Mouse (Mus musculus): ENCODE measurements around the gene Defa17. TPM values are rescaled to one million over a fixed set of nuclear protein-coding genes. Genes with fewer than 3 reads are reported as not detected.
"Not testable (repeated sequence)": the region's sequence is repeated elsewhere in the genome, so short reads cannot be mapped to it uniquely, and the experiment has no call there.

Gene Defa17
- total RNA-seq (2015; ENCODE audit: low replicate concordance) = not detected in 2 replicates
- not detected in 2 replicates for total RNA-seq (2017; ENCODE audit: low replicate concordance)

GRCm38 (mm10) chr8:21655480-21655879 is at the start of gene Defa17:
Gene Defa17 (plus strand): TSS chr8:21655780.
- not testable (repeated sequence) for ATAC-seq (replicated peaks; ENCODE audit: low FRiP score, poor library complexity, severe bottlenecking)

GRCm38 (mm10) chr8:21617883-21618282 is 37.7 kb upstream of the Defa17 start, which contains the start of gene Defa26:
Gene Defa26 (plus strand): TSS chr8:21618183.
- ATAC-seq (replicated peaks; ENCODE audit: low FRiP score, poor library complexity, severe bottlenecking) = not testable (repeated sequence)

GRCm38 (mm10) chr8:21665497-21665896 is 9.9 kb downstream of the Defa17 start, which contains the start of gene Defa34:
Gene Defa34 (plus strand): TSS chr8:21665797.
- not testable (repeated sequence) for ATAC-seq (replicated peaks; ENCODE audit: low FRiP score, poor library complexity, severe bottlenecking)

- ATAC-seq (replicated peaks; ENCODE audit: low FRiP score, poor library complexity, severe bottlenecking) = not testable (repeated sequence)
Observed at GRCm38 (mm10) chr8:21703545-21703944, 48.0 kb downstream of the Defa17 start, which contains the start of gene AY761184. Gene AY761184 (minus strand): TSS chr8:21703645.

Other genes with a start within 250 kb of the Defa17 start
- gene Defa36, start 228.4 kb upstream of the Defa17 start, total RNA-seq (2015; ENCODE audit: low replicate concordance) = not detected in 2 replicates
- not detected in 2 replicates for gene Defa36, start 228.4 kb upstream of the Defa17 start, total RNA-seq (2017; ENCODE audit: low replicate concordance)
- not detected in 2 replicates for gene Gm7849, start 199.2 kb upstream of the Defa17 start, total RNA-seq (2015; ENCODE audit: low replicate concordance)
- gene Gm7849, start 199.2 kb upstream of the Defa17 start, total RNA-seq (2017; ENCODE audit: low replicate concordance) = not detected in 2 replicates
- gene Defa20, start 146.5 kb upstream of the Defa17 start, total RNA-seq (2015; ENCODE audit: low replicate concordance) = not detected in 2 replicates
- not detected in 2 replicates for gene Defa20, start 146.5 kb upstream of the Defa17 start, total RNA-seq (2017; ENCODE audit: low replicate concordance)
- gene Defa32, start 126.7 kb upstream of the Defa17 start, total RNA-seq (2015; ENCODE audit: low replicate concordance) = not detected in 2 replicates
- gene Defa32, start 126.7 kb upstream of the Defa17 start, total RNA-seq (2017; ENCODE audit: low replicate concordance) = not detected in 2 replicates
- gene Defa37, start 90.4 kb upstream of the Defa17 start, total RNA-seq (2015; ENCODE audit: low replicate concordance) = not detected in 2 replicates
- gene Defa37, start 90.4 kb upstream of the Defa17 start, total RNA-seq (2017; ENCODE audit: low replicate concordance) = not detected in 2 replicates
- gene Defa28, start 72.8 kb upstream of the Defa17 start, total RNA-seq (2015; ENCODE audit: low replicate concordance) = not detected in 2 replicates
- not detected in 2 replicates for gene Defa28, start 72.8 kb upstream of the Defa17 start, total RNA-seq (2017; ENCODE audit: low replicate concordance)
- not detected in 2 replicates for gene Gm7861, start 61.3 kb upstream of the Defa17 start, total RNA-seq (2015; ENCODE audit: low replicate concordance)
- gene Gm7861, start 61.3 kb upstream of the Defa17 start, total RNA-seq (2017; ENCODE audit: low replicate concordance) = not detected in 2 replicates
- gene Defa26, start 37.6 kb upstream of the Defa17 start, total RNA-seq (2015; ENCODE audit: low replicate concordance) = not detected in 2 replicates
- not detected in 2 replicates for gene Defa26, start 37.6 kb upstream of the Defa17 start, total RNA-seq (2017; ENCODE audit: low replicate concordance)
- not detected in 2 replicates for gene Defa34, start 10.0 kb downstream of the Defa17 start, total RNA-seq (2015; ENCODE audit: low replicate concordance)
- gene Defa34, start 10.0 kb downstream of the Defa17 start, total RNA-seq (2017; ENCODE audit: low replicate concordance) = not detected in 2 replicates
- not detected in 2 replicates for gene AY761184, start 47.9 kb downstream of the Defa17 start, total RNA-seq (2015; ENCODE audit: low replicate concordance)
- gene AY761184, start 47.9 kb downstream of the Defa17 start, total RNA-seq (2017; ENCODE audit: low replicate concordance) = not detected in 2 replicates
- not detected in 2 replicates for gene Defa24, start 78.7 kb downstream of the Defa17 start, total RNA-seq (2015; ENCODE audit: low replicate concordance)
- gene Defa24, start 78.7 kb downstream of the Defa17 start, total RNA-seq (2017; ENCODE audit: low replicate concordance) = not detected in 2 replicates
- gene Defb50, start 167.8 kb downstream of the Defa17 start, total RNA-seq (2015; ENCODE audit: low replicate concordance) = not detected in 2 replicates
- gene Defb50, start 167.8 kb downstream of the Defa17 start, total RNA-seq (2017; ENCODE audit: low replicate concordance) = not detected in 2 replicates
- not detected in 2 replicates for gene Defb2, start 184.1 kb downstream of the Defa17 start, total RNA-seq (2015; ENCODE audit: low replicate concordance)
- not detected in 2 replicates for gene Defb2, start 184.1 kb downstream of the Defa17 start, total RNA-seq (2017; ENCODE audit: low replicate concordance)
- gene Defb10, start 203.1 kb downstream of the Defa17 start, total RNA-seq (2015; ENCODE audit: low replicate concordance) = not detected in 2 replicates
- not detected in 2 replicates for gene Defb10, start 203.1 kb downstream of the Defa17 start, total RNA-seq (2017; ENCODE audit: low replicate concordance)
- gene Defb9, start 229.6 kb downstream of the Defa17 start, total RNA-seq (2015; ENCODE audit: low replicate concordance) = not detected in 2 replicates
- gene Defb9, start 229.6 kb downstream of the Defa17 start, total RNA-seq (2017; ENCODE audit: low replicate concordance) = not detected in 2 replicates